ENCODE assay signal across 8 mouse cellular contexts in the genomic region with DNA sequence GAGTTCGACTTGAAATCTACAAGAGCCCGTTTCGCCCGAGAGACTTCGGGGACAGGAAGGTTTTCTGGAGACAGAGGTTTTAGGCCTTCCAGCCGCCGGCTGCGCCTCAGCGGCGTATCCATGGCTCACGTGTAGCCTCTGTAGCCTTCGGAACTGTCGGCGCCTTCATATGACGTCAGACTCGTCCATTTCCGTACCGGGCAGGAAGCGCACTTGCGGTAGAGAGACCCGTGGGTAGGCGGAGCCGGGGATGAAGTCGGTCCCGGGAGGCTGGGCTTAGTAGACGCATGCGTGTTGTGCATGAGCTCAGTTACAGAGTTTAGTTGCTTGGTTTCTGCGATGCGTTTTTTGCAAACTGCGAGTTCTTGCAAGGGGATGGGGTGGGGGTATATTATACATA. TPM values are rescaled to one million over a fixed set of nuclear protein-coding genes. Genes with fewer than 3 reads are reported as not detected.
DNase-seq lines count a peak whose midpoint lies in the region; ATAC-seq and TF ChIP-seq lines count a peak whose summit lies in the region.

A gene (minus strand): TSS at position 155 of the 400 bp plus-strand sequence.

- H3K27ac ChIP-seq in hindbrain, embryonic 10.5 days: peak within 1 kb of the TSS; percentile 82
- H3K27ac ChIP-seq in lung, postnatal 0 days (ENCODE audit: low read length): peak within 1 kb of the TSS; percentile 35

- ATAC-seq in frontal cortex, adult (ENCODE audit: low TSS enrichment): peak; percentile 95
- ATAC-seq in lung, postnatal 0 days: peak; percentile 97

- no peak for TF ChIP-seq CTCF in lung, postnatal 0 days (IDR thresholded peaks at IDR 0.05)

- H3K4me2 ChIP-seq in lung, postnatal 0 days (replicated peaks; ENCODE audit: low read depth, low read length): peak within 1 kb of the TSS; percentile 84

- peak; percentile 96 for DNase-seq in MN1 (ENCODE audit: low spot score)
- peak; percentile 95 for DNase-seq in cerebellum, adult 9-10 months
- DNase-seq in hindbrain, embryonic 10.5 days (ENCODE audit: low spot score): peak; percentile 98
- peak; percentile 96 for DNase-seq in layer of hippocampus, adult 9-11 months
- DNase-seq in lung, postnatal 0 days (ENCODE audit: low spot score): peak; percentile 100
- peak; percentile 93 for DNase-seq in ovary, postnatal 14 days (ENCODE audit: low spot score)
- DNase-seq in thymus, postnatal 14 days: peak; percentile 96

- H3K9ac ChIP-seq in lung, postnatal 0 days (replicated peaks; ENCODE audit: low read depth): peak within 1 kb of the TSS; percentile 72

- under 1% methylated on average over 30 of the region's 30 CpGs for WGBS in hindbrain, embryonic 10.5 days
- WGBS in lung, postnatal 0 days: under 1% methylated on average over 30 of the region's 30 CpGs

- peaks cover 44% of the 10 kb centered on the region for H3K4me1 ChIP-seq in hindbrain, embryonic 10.5 days (replicated peaks)
- peaks cover 9% of the 10 kb centered on the region for H3K4me1 ChIP-seq in lung, postnatal 0 days (ENCODE audit: insufficient read depth, low read depth, low read length)

- no peak for TF ChIP-seq EP300 in lung, postnatal 0 days (IDR thresholded peaks at IDR 0.05)

- H3K9me3 ChIP-seq in hindbrain, embryonic 10.5 days: no peaks in the 10 kb centered on the region
- H3K9me3 ChIP-seq in lung, postnatal 0 days (ENCODE audit: low read length): no peaks in the 10 kb centered on the region

- peaks cover 29% of the 10 kb centered on the region for H3K36me3 ChIP-seq in hindbrain, embryonic 10.5 days
- peaks cover 5% of the 10 kb centered on the region; the same call in 1 of the 2 replicates for H3K36me3 ChIP-seq in lung, postnatal 0 days (ENCODE audit: insufficient read depth, low read length)

- H3K4me3 ChIP-seq in hindbrain, embryonic 10.5 days: peak within 1 kb of the TSS; percentile 98
- peak within 1 kb of the TSS; percentile 60 for H3K4me3 ChIP-seq in lung, postnatal 0 days (ENCODE audit: low read depth, low read length)

- no peaks in the 10 kb centered on the region for H3K27me3 ChIP-seq in hindbrain, embryonic 10.5 days (ENCODE audit: insufficient read depth, poor library complexity, severe bottlenecking)
- no peaks in the 10 kb centered on the region for H3K27me3 ChIP-seq in lung, postnatal 0 days (replicated peaks; ENCODE audit: insufficient read depth, low read length)

RNA-seq across cellular contexts. Expression of the gene that starts here (rescaled TPM):
- 31.7 and 38.5 TPM in 2 replicates for polyA plus RNA-seq in hindbrain, embryonic 10.5 days (2016; fragmentation: Nextera tagmentation; extraction: Ambion mirVana)
- polyA plus RNA-seq in lung, postnatal 0 days (2015; fragmentation: Nextera tagmentation; extraction: Ambion mirVana): 13.5 and 14.7 TPM in 2 replicates

Comparison
In these comparisons a context has a peak if more than half of its experiments do, and no peak if none do; other contexts are left out.
1. Peak in every context shown above with its lines: DNase-seq, ATAC-seq, H3K4me3 ChIP-seq and H3K27ac ChIP-seq.